Mouse (Mus musculus) 416B (cell line): ENCODE measurements around the gene Clp1.
"Not testable (repeated sequence)": the region's sequence is repeated elsewhere in the genome, so short reads cannot be mapped to it uniquely, and the experiment has no call there.

ENCODE experiments used
- DNase-seq: peaks from one replicate; pipeline ENCODE4 v3.0.0; 2011; ENCODE audit warnings: low read depth

Gene Clp1

DNA sequence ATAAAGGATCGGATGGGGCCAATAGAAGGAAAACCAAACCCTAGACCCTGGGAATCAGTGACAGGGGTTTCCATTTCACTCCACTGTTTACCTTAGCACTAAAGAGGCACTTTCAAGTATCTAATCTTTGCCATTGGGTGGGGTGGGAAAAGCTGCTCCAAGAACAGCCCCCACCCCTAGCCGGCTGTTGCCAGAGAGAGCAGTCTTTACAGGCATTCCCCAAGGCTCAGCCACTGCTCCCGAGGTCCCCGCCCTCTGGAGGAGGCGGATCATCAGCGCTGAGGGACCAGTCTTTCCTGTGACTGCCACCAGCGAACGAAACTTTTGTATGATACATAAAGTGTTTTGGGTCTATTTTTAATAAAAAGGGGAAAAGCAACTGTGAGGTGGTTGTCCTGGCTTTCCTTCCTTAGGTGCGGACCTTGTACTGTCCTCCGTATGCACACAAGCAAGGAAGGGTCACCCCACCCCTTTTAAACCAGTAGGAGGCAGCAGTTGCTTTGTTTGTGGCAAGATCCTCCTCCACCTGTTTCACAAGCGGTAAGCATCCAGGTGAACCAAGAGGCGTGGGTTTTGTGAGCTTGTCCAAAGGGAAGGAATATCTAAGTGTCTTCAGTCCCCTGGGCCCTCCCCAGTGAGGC lies 11.2 kb upstream of the Clp1 start:
- no peak for DNase-seq

DNA sequence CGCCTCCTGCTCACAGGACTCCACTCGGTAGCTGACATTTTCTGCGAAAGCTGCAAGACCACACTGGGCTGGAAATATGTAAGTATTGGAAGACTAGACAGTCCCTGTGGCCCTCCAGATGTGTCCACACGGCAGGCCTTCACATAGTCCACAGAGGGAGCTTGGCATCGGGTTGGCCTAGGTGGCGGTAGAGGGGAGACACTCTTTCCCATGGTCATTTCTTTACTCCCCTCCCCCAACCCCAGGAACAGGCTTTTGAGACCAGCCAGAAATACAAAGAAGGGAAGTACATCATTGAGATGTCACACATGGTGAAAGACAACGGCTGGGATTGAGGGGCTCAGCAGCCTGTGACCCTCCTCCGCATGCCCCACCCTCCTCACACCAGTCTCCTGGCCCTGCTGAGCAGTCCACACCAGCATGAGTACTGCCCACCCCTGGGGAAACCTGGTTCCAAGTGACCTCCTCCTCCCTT lies 10.3 kb upstream of the Clp1 start:
- DNase-seq: no peak

DNA sequence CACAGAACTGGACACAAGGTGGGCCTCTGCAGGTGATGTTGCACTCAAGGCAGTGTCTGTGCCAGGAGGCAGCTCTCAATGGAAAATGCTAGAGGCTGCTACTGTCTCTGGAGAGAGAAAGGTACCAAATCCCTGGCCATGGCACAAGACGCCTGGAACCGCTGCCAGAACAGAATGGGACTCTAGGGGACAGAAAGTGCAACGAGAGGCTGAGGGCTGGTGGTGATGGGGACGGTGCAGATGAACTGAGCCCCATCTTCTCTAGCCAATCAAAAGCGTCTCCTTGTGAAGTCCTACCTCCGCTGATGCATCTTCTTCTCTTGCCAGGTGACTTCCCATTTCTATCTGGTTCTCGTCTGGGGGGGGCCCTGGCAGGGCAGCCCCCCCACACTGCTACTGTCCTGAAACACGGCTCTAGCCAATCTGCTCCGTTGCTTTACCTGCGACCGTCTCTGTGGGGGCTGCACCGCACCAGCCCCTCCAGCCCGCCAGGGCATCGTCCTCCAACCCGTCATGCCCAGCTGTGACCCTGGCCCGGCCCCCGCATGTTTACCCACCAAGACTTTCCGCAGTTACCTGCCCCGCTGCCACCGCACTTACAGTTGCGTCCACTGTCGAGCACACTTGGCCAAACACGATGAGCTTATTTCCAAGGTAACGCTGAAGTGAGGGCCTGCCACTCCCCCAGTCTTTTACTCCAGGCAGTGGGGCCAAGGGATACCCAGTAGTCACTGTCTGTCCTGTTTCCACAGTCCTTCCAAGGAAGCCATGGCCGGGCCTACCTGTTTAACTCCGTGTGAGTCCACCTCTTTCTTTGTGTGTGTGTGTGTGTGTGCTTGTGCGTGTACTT lies 9.4 kb upstream of the Clp1 start:
- no peak for DNase-seq

DNA sequence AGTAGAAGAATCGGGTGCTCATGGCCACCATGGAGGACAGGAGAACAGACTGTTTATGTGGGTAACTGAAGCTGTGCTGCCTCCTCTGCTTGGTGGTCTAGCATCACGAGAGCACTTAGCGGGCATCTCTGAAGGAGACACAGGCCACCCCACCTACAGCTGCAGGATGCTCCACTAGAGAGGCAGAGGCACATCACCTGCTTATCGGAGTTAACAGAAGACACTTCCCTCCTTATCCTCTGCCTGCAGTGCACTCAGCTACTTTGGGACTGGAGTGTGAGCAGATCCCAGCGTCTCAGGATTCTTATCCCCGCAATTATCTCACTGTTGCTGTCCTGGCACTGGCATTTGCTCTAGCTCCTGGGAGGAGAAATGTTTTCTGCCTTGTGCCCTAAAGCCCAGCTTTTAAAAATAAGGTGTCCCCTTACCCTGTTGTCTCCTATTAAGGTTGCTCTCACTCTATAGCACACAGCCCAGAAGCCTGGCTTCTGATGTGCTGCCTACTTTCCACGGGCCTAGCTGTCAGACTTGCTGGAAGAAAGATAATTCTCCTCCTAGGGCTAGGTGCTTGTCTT lies 8.3 kb upstream of the Clp1 start:
- DNase-seq: no peak

DNA sequence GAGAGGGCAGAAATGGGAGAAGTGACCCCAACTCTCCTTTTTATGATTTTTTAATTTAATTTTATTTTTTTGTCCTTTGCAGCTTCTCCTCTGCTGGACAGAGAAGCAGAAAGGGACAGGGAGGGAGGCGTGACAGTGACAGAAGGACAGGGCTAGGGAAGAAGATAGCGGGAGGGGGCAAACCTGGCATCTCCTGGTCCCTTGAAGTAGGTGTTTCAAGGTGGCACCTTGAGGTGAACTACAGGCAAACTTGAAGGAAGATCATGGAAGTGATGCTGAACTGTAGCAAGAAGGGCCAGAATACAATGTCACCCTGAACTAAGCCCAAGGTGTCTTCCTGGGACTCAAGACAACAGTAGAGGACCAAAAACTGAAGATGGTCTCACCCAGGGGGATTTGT lies 7.8 kb upstream of the Clp1 start:
- no peak for DNase-seq

DNA sequence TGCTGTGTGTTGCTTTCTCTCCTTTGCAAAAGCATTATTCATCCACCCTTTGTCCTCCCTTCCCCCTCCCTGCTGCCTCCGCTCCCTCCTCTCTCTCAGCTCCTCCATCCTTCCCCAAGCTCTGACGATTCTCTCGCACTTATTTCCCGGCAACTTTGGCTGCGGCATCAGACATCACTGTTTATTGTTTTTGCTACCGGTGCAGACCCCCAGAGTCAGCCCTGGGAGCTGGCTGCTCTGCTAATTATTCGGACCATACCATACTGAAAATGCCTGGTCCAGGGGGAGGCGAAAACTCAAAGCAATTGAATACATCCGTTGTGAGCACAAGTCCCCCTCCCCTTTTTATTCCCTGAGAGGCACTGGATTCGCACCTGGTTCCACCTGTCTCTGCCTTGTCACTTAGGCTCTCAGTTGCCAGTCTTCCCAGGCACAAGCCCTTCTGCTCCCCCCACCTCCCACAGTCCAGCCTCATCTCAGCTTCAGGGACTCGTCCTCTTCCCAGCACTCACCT lies 7.3 kb upstream of the Clp1 start:
- no peak for DNase-seq

DNA sequence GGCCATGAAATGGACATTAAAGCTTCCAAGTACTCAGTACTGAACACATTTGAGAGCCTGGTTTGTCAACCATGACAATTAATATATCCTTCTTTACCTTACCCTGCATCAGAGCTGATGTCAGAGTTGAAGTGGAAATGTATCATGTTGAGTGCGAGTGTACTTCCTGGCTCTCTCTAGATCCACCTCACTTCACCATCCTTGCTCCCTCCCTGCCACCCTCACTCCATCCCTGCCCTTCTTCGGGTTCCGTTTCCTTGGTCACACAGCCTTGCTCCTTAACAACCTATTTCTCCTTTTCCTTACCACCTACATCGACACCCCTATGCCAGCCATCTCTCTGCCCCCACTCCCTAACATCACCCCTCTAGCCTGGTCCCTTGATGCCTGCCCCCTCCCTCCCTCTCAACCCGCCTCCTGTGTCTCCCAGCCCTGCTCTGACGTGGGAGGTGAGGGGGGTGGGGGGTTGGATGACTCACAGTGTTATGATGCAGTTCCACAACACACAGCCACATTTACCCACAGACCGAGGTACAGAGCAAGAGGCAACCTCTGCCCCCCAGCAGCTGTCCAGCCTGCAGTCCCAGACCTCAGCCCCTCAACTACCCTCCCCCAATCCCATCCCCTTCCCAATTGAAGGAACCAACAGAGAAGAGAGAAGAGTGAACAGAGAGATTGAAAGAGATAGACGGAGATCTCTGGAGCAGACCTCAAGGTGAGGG lies 6.6 kb upstream of the Clp1 start, which contains the start of gene Ypel4:
Gene Ypel4 (plus strand): TSS at position 480 of the 722 bp plus-strand sequence.
- peak; percentile 26 for DNase-seq

DNA sequence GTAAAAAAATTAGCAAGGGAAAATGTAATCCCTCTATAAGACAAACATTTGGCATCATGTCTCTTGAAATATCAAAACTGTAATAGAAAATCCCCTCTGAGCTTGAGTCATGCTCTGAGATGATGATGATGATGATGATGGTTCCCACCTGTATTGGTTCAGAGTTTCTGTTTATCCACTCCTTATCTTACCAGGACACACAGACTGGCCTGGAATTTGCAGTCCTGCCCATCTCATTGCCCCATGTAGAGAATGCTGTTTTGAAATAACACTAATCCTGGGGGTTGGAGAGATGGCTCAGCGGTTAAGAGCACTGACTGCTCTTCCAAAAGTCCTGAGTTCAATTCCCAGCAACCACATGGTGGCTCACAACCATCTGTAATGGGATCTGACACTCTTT lies 5.2 kb upstream of the Clp1 start:
- DNase-seq: no peak

DNA sequence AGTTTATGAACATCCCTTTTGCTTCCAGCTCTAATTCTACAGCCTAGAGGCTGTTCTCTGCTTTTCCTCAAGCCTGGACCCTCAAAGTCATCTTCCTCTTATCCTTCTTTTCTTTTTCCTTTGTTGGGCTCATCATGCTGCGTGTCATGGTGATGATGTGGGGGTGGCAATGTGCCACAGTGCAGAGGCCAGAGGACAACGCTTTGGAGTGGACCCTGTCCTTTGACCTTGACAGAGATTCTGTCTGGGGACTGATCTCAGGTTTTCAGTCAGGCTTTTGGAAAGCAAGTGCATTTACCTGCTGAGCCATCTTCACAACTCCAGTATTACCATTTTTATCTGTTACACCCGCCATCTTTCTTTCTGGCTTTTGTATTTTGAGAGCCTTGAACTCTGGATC lies 4.1 kb upstream of the Clp1 start:
- no peak for DNase-seq

DNA sequence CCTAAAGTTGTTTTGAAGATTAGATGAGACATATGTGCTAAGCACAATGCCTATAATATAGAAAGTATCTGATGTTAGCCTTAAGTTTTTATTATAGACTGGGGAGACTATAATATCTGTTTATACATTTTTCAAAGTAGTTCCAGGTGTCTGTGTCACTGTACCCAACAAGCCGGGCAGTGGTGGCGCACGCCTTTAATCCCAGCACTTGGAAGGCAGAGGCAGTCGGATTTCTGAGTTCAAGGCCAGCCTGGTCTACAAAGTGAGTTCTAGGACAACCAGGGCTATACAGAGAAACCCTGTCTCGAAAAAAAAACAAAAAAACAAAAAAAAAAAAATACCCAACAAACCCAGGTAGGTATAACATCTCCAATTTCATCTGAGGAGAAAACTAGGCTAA lies 1.0 kb upstream of the Clp1 start:
- not testable (repeated sequence) for DNase-seq

DNA sequence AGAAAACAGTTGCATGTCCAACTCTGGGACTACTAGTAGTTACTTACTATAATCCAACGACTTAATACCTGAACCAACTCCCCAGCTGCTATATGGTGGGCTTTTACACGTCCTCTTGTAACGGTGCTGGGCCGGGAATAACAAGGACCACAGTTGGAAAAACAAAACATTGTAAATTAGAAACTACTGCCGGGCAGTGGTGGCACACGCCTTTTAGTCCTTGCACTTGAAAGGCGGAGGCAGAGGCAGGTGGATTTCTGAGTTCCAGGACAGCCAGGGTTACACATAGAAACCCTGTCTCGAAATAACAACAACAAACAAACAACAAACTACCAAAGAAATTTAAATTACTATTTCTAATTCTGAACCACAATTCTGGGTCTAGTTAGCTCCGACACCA lies 434 bp downstream of the Clp1 start:
- DNase-seq: peak; percentile 15

DNA sequence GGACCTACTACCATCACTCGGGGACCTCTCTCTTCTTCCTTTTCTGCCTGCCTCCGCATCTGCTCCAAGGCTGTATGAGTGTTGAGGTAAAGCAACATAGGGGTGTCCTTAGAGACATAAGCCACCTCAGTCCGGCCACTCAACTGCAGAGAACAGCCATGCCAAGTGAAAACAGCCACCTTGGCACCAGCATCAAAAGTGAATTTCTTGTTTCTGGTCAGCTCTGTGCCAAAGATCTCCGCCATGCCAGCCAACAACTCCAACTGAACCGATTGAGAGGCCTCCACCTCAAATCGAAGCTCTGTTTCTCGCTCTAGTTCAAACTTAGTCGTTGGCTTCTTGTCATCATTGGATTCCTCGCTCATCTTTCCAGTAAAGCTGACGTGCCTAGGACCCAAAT lies 1.4 kb downstream of the Clp1 start:
- DNase-seq: no peak

DNA sequence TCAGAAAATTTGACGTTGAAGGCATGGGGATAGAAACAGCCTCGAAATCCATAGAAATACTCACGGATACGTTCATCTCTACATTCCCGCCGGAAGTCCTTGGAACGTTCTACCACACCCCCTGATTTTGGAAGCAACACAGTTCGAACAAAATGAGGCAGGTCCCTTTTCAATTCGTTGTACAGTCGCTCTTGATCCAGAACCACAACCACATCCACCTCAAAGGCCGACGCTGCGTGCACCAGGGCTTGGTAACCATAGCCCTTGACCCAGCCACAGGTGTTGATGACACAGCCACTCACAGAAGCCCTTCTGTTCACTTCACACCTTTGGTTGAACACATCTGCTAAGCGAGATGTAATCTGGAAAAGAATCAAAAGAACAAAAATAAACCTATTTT lies 3.3 kb downstream of the Clp1 start:
- no peak for DNase-seq

DNA sequence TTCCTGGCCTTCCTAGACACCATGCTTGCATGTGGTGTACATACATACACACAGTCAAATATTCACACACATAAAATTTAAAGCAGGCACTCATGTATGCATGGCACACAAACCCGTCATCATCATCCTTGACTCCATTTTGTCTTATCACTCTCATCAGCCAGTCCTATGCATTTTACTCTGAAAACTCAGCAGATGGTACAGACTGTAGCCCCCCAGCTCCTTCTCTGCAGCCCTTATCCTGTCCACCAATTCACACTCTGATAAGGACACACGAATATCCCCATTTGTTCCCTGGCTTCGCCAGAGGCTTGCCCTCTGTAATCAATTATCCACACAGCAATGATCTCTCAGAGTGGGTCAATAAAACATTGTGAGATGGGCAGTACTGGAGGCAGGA lies 6.0 kb downstream of the Clp1 start:
- no peak for DNase-seq

DNA sequence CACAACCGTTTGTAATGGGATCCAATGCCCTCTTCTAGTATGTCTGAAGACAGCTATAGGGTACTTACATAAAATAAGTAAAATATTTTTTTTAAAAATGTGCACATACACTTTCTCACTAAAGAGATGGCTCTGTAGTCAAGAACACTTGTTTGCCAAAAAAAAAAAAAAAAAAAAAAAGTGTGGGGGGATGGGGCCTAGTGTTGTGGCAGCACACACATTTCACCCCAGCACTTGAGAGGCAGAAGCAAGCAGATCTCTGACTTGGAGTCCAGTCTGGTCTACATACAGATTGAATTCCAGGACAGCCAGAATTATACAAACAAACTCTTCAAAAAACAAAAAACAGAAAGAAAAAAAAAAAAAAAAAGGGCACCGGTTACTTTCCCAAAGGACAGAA lies 6.4 kb downstream of the Clp1 start:
- DNase-seq: no peak

DNA sequence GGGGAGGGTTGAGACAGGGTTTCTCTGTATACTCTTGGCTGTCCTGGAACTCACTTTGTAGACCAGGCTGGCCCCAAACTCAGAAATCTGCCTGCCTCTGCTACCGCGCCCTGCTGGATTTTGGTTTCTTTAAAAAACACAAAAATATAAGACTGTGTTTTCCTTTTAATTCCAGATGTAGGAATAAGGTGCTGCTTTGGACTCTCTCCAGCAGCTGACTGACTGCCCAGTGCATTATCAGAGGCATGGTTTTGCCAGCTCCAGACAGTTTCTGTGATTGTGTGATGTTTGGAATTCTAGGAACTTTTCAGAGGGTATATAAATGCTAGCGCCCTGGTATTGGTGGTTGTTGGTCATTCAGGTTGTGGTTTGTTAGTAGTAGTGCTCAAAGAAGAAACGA lies 9.8 kb downstream of the Clp1 start:
- DNase-seq: no peak

DNA sequence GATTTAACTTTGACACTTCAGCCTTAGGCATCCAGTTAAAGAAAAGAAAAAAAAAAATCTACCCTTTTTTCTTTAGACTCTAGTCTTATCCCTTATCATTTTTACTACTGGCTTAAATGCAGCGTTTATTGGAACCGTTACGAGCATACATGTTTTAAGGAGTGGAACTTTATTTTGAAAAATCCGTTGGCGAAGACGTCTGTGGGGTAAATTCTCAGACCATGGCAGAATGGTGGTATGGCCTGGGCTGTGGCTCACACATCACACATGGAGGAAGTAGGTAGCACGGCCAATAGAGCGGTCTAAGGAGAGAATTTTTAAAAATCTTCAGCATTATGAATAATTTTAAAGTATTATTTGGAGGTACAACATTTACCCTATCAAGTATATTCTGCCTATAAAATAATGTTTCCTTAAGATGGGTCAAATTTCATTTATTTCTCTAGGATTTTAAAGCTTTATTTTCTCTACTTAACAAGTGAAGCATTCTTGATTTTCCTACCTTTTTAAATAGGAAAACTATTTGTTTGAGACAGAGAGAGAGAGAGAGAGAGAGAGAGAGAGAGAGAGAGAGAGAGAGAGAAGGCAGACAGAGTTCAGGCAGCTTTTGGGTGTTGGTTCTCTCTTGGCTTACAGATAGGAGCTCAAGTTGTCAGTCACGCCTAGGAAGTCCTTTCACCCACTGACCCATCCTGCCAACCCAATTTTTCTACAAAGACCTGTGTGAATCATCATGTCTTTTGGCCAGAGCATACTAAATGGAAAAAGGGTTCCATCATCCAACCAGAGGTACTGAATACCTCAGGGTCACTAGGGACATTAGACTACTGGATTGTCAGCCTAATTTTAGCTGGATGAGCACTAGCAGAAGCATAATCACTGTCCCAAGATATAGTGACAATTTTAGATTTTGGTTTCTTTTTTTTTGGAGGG lies 10.5 kb downstream of the Clp1 start:
- DNase-seq: peak; percentile 59

DNA sequence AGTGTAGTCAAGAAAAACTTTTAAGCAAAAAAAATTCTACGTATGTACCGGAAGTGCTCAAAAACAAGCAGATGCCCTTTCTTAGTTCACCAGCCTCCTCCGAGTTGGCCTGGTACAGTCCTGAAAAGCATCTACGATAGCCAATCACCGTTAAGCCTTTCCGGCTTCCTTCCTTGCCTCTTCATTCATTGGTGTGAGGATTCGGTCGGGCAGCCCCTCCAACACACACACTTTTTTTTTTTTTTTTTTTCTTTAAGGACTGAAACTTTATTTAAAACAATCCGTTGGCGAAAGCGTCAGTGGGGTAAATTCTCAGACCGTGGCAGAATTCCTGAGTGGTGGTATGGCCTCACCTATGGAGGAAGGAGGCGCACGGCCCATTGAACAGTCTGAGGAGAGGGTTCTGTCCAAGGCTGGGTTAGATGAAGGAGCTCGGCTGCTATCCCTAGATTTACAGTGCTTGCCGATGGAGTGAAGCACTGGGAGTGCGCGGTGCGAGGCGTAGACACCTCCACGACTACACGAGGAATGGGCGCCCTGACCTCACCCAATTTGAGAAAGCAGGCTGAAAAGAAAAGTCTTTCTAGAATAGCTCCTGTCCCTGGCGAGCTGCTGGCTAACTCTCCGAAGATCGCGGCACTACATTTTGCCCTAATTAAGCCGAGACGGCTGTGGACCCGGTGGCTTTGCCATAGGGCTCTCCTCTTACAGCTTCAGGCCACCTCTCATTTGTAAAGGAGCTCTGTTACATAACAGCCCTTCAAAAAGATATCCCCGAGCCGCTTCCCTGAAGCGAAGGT lies 11.4 kb downstream of the Clp1 start:
- DNase-seq: peak; percentile 99

DNA sequence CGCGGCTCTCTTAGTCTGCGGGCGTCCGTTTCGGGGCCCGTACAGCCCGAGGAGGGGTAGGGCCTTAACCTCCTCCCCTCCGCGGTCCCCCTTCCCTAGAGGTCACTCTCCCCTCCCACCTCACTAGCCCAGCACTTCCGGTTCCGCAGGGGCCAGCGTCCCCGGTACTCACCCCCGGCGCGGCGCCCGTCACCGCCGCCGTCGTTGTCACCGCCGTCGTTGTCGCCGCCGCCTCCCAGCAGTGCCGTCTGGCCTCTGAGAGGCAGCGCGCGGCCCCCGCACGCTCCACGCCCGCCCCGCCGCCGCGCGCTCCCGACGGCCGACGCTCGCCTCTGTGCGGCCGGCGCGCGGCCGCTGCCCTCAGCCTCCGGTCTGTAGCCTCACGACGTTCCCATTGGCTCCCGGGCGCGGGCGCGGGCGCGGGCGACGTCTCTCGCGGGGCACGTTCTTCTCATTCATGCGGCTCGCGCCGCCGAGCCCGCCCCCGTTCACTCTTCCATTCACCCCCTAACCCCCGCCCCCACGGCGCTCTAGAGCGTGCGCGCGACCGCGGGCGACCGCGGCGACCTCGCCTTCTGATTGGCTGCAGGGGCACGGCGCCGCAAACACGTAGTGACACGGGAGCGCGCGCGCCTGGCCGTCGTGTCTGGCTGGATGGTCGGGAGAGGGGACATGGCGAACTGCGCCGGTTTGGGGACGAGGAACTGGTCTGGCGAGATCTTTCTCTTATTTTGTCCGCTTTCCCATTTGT lies 12.2 kb downstream of the Clp1 start, which contains the start of gene Zdhhc5:
Gene Zdhhc5 (minus strand): TSS at position 370 of the 751 bp plus-strand sequence.
- peak; percentile 98 for DNase-seq
